Mouse (Mus musculus) brain, embryonic 14.5 days (tissue): ENCODE results near the gene Tdrd12.

Source experiments
- CTCF ChIP-seq: fragments of 200-500 bp; IDR thresholded peaks from 2 replicates; pipeline ENCODE4 v1.5.1; 2012; ENCODE audit warnings: inconsistent platforms, mild to moderate bottlenecking, moderate library complexity, borderline replicate concordance; ENCODE audit not compliant: insufficient read depth, insufficient read length; ENCODE audit errors: extremely low read depth
- POLR2A ChIP-seq: fragments of 200-500 bp; IDR thresholded peaks from 2 replicates; pipeline ENCODE4 v1.6.1; 2012; ENCODE audit warnings: mild to moderate bottlenecking, inconsistent platforms, borderline replicate concordance; ENCODE audit not compliant: poor library complexity, insufficient read depth, insufficient read length, severe bottlenecking; ENCODE audit errors: extremely low read depth

- TF ChIP-seq CTCF = no peak
- no peak for TF ChIP-seq POLR2A
Measured at GRCm38 (mm10) chr7:35476457-35476856, 61.1 kb downstream of the Tdrd12 start.
